Mouse (Mus musculus) spleen, adult 12 weeks (tissue): ENCODE measurements around the gene Mark2.

ENCODE experiments used
- DNase-seq: peaks from one replicate; pipeline ENCODE4 v3.0.0; 2022; ENCODE audit warnings: low spot score

Mark2 gene

GRCm38 (mm10) chr19:7265478-7266191, 76.0 kb downstream of the Mark2 start:
- DNase-seq, result no peak

- DNase-seq, result no peak
Measured at GRCm38 (mm10) chr19:7264766-7265331, 76.8 kb downstream of the Mark2 start.

- peak; percentile 65 for DNase-seq
Measured at GRCm38 (mm10) chr19:7264088-7264765, 77.4 kb downstream of the Mark2 start.

GRCm38 (mm10) chr19:7262592-7262991, 79.1 kb downstream of the Mark2 start:
- DNase-seq, result no peak

GRCm38 (mm10) chr19:7261964-7262363, 79.7 kb downstream of the Mark2 start:
- DNase-seq, result no peak

- no peak for DNase-seq
Measured at GRCm38 (mm10) chr19:7261476-7261875, 80.2 kb downstream of the Mark2 start.

GRCm38 (mm10) chr19:7257881-7258280, 83.8 kb downstream of the Mark2 start:
- no peak for DNase-seq

GRCm38 (mm10) chr19:7246021-7246420, 95.6 kb downstream of the Mark2 start:
- no peak for DNase-seq

- DNase-seq, result peak; percentile 88
Measured at GRCm38 (mm10) chr19:7240782-7241690, 100.6 kb downstream of the Mark2 start, which contains the start of gene Naa40. Gene Naa40, minus strand, starts transcription at chr19:7241183.

- DNase-seq, result peak; percentile 31
Measured at GRCm38 (mm10) chr19:7240291-7240690, 101.4 kb downstream of the Mark2 start.

GRCm38 (mm10) chr19:7239574-7239973, 102.1 kb downstream of the Mark2 start:
- no peak for DNase-seq

- no peak for DNase-seq
Measured at GRCm38 (mm10) chr19:7236742-7237141, 104.9 kb downstream of the Mark2 start.

- DNase-seq, result no peak
Measured at GRCm38 (mm10) chr19:7236011-7236410, 105.6 kb downstream of the Mark2 start.

GRCm38 (mm10) chr19:7235461-7235860, 106.2 kb downstream of the Mark2 start:
- DNase-seq, result no peak

GRCm38 (mm10) chr19:7234537-7235221, 107.0 kb downstream of the Mark2 start:
- peak; percentile 57 for DNase-seq

- no peak for DNase-seq
Measured at GRCm38 (mm10) chr19:7226511-7226914, 115.1 kb downstream of the Mark2 start.
